Mouse (Mus musculus): Measurements from ENCODE around the gene Plpp1. TPM values are rescaled to one million over a fixed set of nuclear protein-coding genes. Genes with fewer than 3 reads are reported as not detected.

Plpp1 gene
- polyA plus RNA-seq, 1 experiment from 2014 or later, result 42.6 TPM

DNA sequence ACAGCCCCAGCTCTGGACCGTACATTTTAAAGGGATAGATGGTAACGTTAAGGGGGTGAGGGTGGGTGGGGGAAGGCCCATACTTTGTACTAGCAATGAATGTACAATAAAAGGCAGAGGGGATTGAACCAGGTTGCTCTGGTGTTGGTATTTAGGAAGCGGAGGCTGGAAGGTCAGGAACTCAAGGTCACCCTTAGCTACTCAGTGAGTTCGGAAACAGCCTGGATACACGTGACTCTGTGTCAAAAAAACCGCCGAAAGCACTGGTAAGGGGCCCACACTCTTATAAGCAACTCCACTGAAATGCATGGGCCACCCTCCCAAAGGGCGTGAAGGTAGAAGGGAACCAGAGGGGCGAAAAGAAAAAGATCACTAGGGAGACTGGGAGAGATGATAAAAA, 41.2 kb upstream of the Plpp1 start:
- no peak overlapping the region for H3K9ac ChIP-seq (ENCODE audit: low read depth, low read length)
- H3K36me3 ChIP-seq (ENCODE audit: control insufficient read depth, insufficient read depth), result no peaks in the 10 kb centered on the region
- no peak for ATAC-seq (ENCODE audit: low read depth)
- no peak overlapping the region for H3K4me3 ChIP-seq (ENCODE audit: low read depth, low read length)
- WGBS (ENCODE audit: insufficient replicate concordance), result 75% methylated on average over 9 of the region's 9 CpGs
- no peaks in the 10 kb centered on the region for H3K9me3 ChIP-seq (replicated peaks; ENCODE audit: control insufficient read depth, low read length)
- H3K27ac ChIP-seq (ENCODE audit: low read length), result no peak overlapping the region
- peaks cover 13% of the 10 kb centered on the region for H3K4me1 ChIP-seq (ENCODE audit: control insufficient read depth, low read depth, low read length)
- H3K27me3 ChIP-seq (ENCODE audit: control insufficient read depth, insufficient read depth, low read depth, low read length), result no peaks in the 10 kb centered on the region
- no peak overlapping the region for H3K4me2 ChIP-seq (ENCODE audit: low read depth, low read length)

DNA sequence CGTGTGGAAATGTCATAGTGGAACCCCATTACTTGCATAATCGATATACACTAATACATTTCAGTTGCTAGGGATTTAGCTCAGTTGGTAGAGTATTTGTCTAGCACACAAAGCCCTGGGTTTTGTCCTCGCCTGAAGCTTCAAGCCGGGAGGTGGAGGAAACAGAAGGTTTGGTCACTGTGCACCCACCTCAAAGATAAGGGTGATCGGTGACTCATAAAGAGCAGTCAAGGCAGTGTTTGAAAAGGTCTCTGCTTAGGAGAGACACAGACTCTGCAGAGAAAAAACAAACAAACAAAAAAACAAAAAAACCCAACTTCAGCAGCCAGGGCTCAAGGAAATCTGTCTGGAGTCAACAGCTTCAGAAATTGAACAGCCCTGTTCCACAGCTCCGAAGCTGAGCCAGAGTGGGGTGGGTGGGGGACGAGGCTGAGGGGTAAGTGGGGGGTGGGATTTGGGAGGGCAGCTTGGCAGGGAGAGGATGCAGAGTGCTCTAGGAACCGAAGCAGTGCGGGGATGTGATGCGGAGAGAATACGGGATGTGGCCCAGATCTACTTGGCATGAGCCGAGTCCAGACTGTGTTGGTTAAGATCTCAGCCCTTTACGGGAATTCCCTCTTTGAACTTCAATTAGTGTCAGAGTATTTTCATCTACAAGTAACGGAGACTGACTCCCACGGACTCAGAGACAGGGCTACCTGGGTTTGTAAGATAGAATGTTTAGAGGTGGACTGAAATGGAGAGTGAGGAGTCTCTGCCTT, 40.6 kb upstream of the Plpp1 start:
- Histone ChIP-seq H3K9ac (ENCODE audit: low read depth, low read length) (no peak overlapping the region), H3K4me1 (ENCODE audit: control insufficient read depth, low read depth, low read length) (peaks cover 13% of the 10 kb centered on the region), H3K27ac (ENCODE audit: low read length) (peak overlapping the region; percentile 14; the same call in 1 of the 2 replicates), H3K4me3 (ENCODE audit: low read depth, low read length) (no peak overlapping the region), H3K27me3 (ENCODE audit: control insufficient read depth, insufficient read depth, low read depth, low read length) (no peaks in the 10 kb centered on the region), H3K9me3 (replicated peaks; ENCODE audit: control insufficient read depth, low read length) (no peaks in the 10 kb centered on the region), H3K4me2 (ENCODE audit: low read depth, low read length) (no peak overlapping the region), H3K36me3 (ENCODE audit: control insufficient read depth, insufficient read depth) (no peaks in the 10 kb centered on the region)
- 53% methylated on average over 15 of the region's 15 CpGs for WGBS (ENCODE audit: insufficient replicate concordance)
- no peak for ATAC-seq (ENCODE audit: low read depth)

DNA sequence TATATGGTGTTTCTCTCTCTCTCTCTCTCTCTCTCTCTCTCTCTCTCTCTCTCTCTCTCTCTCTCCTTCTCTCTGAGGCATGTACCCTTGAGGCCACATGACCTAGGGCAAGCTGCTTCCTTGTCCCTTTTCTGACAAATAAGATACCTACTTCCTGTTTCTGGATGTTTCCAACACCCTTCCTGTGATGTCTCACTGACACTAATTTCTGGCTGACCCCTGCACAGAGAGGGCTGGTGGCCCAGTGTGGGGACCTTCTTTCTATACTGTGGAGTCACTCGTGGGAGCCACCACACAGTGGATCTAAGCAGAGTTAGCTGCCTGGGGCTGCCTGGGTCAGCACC, 40.1 kb upstream of the Plpp1 start:
- H3K4me3 ChIP-seq (ENCODE audit: low read depth, low read length), result no peak overlapping the region
- WGBS (ENCODE audit: insufficient replicate concordance), result 11% methylated on average over 1 of the region's 1 CpGs
- ATAC-seq (ENCODE audit: low read depth), result peak; percentile 30
- H3K9ac ChIP-seq (ENCODE audit: low read depth, low read length), result no peak overlapping the region
- no peaks in the 10 kb centered on the region for H3K9me3 ChIP-seq (replicated peaks; ENCODE audit: control insufficient read depth, low read length)
- no peaks in the 10 kb centered on the region for H3K36me3 ChIP-seq (ENCODE audit: control insufficient read depth, insufficient read depth)
- H3K27me3 ChIP-seq (ENCODE audit: control insufficient read depth, insufficient read depth, low read depth, low read length), result no peaks in the 10 kb centered on the region
- H3K4me2 ChIP-seq (ENCODE audit: low read depth, low read length), result no peak overlapping the region
- H3K4me1 ChIP-seq (ENCODE audit: control insufficient read depth, low read depth, low read length), result peaks cover 13% of the 10 kb centered on the region
- H3K27ac ChIP-seq (ENCODE audit: low read length), result peak overlapping the region; percentile 41; the same call in 1 of the 2 replicates

DNA sequence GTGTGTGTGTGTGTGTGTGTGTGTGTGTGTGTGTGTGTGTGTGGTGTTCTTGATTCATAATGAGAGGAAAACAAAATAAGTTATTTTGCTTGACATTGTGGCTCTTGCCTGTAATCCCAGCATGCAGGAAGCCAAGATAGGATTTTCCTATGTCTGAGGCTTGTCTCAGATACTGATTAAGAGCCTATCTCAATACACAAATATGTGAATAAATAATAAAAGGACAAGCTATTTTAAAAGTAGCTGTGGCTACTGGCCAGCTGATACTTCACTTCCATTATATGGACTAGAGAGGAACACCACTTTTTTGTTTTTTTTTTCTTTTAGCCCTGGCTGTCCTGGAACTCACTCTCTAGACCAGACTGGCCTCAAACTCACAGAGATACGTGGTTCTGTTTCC, 38.8 kb upstream of the Plpp1 start:
- Histone ChIP-seq H3K36me3 (ENCODE audit: control insufficient read depth, insufficient read depth) (no peaks in the 10 kb centered on the region), H3K4me1 (ENCODE audit: control insufficient read depth, low read depth, low read length) (peaks cover 13% of the 10 kb centered on the region), H3K9me3 (replicated peaks; ENCODE audit: control insufficient read depth, low read length) (no peaks in the 10 kb centered on the region), H3K9ac (ENCODE audit: low read depth, low read length) (no peak overlapping the region), H3K27me3 (ENCODE audit: control insufficient read depth, insufficient read depth, low read depth, low read length) (no peaks in the 10 kb centered on the region), H3K27ac (ENCODE audit: low read length) (no peak overlapping the region), H3K4me2 (ENCODE audit: low read depth, low read length) (no peak overlapping the region), H3K4me3 (ENCODE audit: low read depth, low read length) (no peak overlapping the region)
- no peak for ATAC-seq (ENCODE audit: low read depth)
- 11% methylated on average over 1 of the region's 1 CpGs for WGBS (ENCODE audit: insufficient replicate concordance)

DNA sequence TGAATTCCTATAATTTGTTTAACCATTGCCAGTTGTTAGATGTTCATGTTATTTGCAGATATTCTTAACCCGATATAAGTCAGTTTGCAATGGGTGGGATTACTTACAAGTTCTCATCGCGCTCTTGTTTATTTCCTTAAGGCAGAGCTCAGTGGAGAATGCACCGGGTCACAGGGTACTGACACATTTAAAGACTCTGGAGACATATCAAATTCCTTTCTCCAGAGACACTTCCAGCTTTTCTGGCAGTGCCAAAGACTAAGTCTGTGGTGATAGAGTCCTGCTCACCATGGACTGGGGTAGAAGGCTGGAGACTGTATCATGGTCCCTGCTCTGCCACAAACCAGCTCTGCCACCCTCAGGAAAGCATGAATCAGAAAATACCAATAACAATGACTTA, 38.0 kb upstream of the Plpp1 start:
- Histone ChIP-seq H3K27ac (ENCODE audit: low read length) (no peak overlapping the region), H3K4me1 (ENCODE audit: control insufficient read depth, low read depth, low read length) (peaks cover 13% of the 10 kb centered on the region)
- ATAC-seq (ENCODE audit: low read depth), result no peak

DNA sequence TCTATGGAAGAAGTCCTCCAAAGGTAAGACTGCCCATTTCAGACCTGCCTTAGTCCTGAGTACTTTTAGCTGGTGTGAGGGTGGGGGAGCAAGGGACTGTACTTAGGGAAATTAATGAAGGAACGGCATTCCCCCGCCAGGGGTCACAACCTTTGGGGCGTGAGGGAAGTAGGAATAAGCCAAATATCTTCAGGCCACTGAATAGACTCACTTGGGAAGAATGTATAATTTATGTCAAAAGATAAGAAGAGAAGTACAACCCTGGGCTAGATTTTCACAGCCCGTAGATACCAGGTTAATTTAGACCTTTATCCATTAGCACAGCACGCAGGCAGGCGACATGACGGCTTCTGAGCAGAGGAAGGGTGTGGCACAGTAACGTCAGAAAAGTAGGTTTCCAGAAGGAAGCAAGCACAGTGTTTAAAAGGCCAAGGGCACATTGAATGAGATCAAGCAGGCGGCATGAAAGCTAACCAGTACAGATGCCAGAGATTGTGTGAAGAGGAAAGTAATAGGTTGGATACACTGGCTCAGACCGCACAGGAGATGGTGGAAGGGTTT, 37.0 kb upstream of the Plpp1 start:
- no peak overlapping the region for H3K27ac ChIP-seq (ENCODE audit: low read length)
- H3K4me1 ChIP-seq (ENCODE audit: control insufficient read depth, low read depth, low read length), result peaks cover 13% of the 10 kb centered on the region
- no peak overlapping the region for H3K4me2 ChIP-seq (ENCODE audit: low read depth, low read length)
- no peaks in the 10 kb centered on the region for H3K36me3 ChIP-seq (ENCODE audit: control insufficient read depth, insufficient read depth)
- no peaks in the 10 kb centered on the region for H3K27me3 ChIP-seq (ENCODE audit: control insufficient read depth, insufficient read depth, low read depth, low read length)
- 44% methylated on average over 10 of the region's 10 CpGs for whole genome bisulfite sequencing (ENCODE audit: insufficient replicate concordance)
- no peak overlapping the region for H3K9ac ChIP-seq (ENCODE audit: low read depth, low read length)
- peak; percentile 47 for ATAC-seq (ENCODE audit: low read depth)
- H3K4me3 ChIP-seq (ENCODE audit: low read depth, low read length), result no peak overlapping the region
- H3K9me3 ChIP-seq (replicated peaks; ENCODE audit: control insufficient read depth, low read length), result no peaks in the 10 kb centered on the region

More for the DNA sequence above, 38.0 kb upstream of the Plpp1 start:
- WGBS (ENCODE audit: insufficient replicate concordance), result 81% methylated on average over 4 of the region's 4 CpGs
- Histone ChIP-seq H3K9me3 (replicated peaks; ENCODE audit: control insufficient read depth, low read length) (no peaks in the 10 kb centered on the region), H3K9ac (ENCODE audit: low read depth, low read length) (no peak overlapping the region), H3K27me3 (ENCODE audit: control insufficient read depth, insufficient read depth, low read depth, low read length) (no peaks in the 10 kb centered on the region), H3K4me3 (ENCODE audit: low read depth, low read length) (no peak overlapping the region), H3K4me2 (ENCODE audit: low read depth, low read length) (no peak overlapping the region), H3K36me3 (ENCODE audit: control insufficient read depth, insufficient read depth) (no peaks in the 10 kb centered on the region)

DNA sequence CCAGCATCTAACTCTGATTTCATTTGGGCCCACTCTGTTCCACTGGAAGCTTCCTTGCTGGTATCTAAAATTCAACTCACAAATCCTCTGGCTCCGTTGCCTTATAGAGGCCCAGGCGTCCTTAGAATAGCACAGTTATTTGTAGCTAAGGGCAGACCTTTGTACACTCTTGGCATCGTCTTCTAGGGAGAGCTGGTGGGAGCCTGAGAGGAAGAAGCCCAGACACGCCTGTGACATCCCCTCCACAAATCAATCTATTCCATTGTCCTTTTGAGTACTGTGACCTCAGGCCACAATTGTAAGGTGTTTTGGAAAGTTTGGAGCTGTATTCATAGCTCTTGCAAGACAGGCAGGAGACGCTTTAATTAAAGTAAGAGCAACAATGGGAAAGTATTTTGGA, 36.0 kb upstream of the Plpp1 start:
- Histone ChIP-seq H3K27ac (ENCODE audit: low read length) (no peak overlapping the region), H3K4me2 (ENCODE audit: low read depth, low read length) (no peak overlapping the region), H3K27me3 (ENCODE audit: control insufficient read depth, insufficient read depth, low read depth, low read length) (no peaks in the 10 kb centered on the region), H3K9me3 (replicated peaks; ENCODE audit: control insufficient read depth, low read length) (no peaks in the 10 kb centered on the region), H3K4me3 (ENCODE audit: low read depth, low read length) (no peak overlapping the region), H3K4me1 (ENCODE audit: control insufficient read depth, low read depth, low read length) (peaks cover 13% of the 10 kb centered on the region), H3K36me3 (ENCODE audit: control insufficient read depth, insufficient read depth) (no peaks in the 10 kb centered on the region), H3K9ac (ENCODE audit: low read depth, low read length) (no peak overlapping the region)
- whole genome bisulfite sequencing (ENCODE audit: insufficient replicate concordance), result 68% methylated on average over 5 of the region's 5 CpGs
- no peak for ATAC-seq (ENCODE audit: low read depth)

DNA sequence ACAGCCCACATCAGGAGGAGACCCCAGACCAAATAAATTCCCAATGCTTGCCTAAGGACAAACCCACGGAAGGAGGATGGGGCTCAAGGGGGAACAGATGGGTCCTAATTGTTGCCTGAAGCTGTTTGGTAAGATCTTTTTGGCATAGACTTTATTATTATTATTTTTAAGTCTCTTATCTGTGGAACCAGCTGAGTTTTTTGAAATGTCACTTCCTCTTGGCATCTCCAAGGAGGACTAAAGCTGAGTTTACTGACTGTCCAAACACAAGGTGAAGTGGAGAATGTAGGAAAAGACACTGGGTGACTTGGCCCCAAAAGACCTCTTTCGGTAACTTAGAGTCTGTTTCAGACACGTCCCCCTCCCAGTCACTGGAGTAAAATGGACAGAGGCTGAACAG, 34.9 kb upstream of the Plpp1 start:
- WGBS (ENCODE audit: insufficient replicate concordance), result 81% methylated on average over 3 of the region's 3 CpGs
- Histone ChIP-seq H3K36me3 (ENCODE audit: control insufficient read depth, insufficient read depth) (no peaks in the 10 kb centered on the region), H3K27me3 (ENCODE audit: control insufficient read depth, insufficient read depth, low read depth, low read length) (no peaks in the 10 kb centered on the region), H3K9me3 (replicated peaks; ENCODE audit: control insufficient read depth, low read length) (no peaks in the 10 kb centered on the region), H3K4me1 (ENCODE audit: control insufficient read depth, low read depth, low read length) (peaks cover 10% of the 10 kb centered on the region), H3K9ac (ENCODE audit: low read depth, low read length) (no peak overlapping the region), H3K4me2 (ENCODE audit: low read depth, low read length) (no peak overlapping the region), H3K27ac (ENCODE audit: low read length) (no peak overlapping the region), H3K4me3 (ENCODE audit: low read depth, low read length) (no peak overlapping the region)
- no peak for ATAC-seq (ENCODE audit: low read depth)

DNA sequence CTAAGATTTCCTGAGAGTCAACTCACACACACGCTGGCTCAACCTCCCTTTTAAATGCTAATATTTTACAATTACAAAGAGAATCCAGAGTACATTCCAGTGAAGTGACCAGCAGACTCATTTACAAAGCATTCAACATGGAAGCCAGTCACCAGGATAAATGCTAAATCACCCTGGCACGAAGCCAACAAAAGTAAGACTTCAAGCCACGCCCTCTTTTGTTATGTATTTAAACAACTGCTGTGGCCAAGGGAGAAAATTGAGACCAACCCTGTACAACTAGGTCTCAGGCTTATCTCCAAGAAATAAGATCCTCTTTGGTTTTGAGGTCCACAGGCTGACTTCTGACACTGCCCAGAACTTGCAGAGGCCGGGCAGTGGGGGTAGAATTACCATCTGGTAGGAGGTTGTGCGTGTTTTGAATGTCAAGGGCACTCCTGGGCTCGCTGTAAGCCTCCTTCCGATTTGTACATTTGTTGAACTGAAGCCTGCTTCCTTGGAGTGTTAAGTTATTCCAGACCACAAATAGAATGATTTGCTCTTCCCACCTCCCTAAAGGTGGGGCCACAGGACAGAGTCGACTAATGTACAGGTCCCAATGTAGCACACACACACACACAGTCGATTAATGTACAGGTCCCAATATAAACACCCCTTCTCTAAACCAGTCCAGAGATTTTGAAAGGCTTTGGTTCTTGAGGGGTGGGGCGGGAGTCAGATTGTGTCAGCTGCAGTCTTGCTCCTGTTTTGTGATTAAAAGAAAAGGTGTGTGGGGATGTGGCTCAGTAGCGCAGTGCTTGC, 29.9 kb upstream of the Plpp1 start:
- WGBS (ENCODE audit: insufficient replicate concordance), result 53% methylated on average over 11 of the region's 11 CpGs
- Histone ChIP-seq H3K4me2 (ENCODE audit: low read depth, low read length) (no peak overlapping the region), H3K27me3 (ENCODE audit: control insufficient read depth, insufficient read depth, low read depth, low read length) (no peaks in the 10 kb centered on the region), H3K4me3 (ENCODE audit: low read depth, low read length) (no peak overlapping the region), H3K9me3 (replicated peaks; ENCODE audit: control insufficient read depth, low read length) (no peaks in the 10 kb centered on the region), H3K27ac (ENCODE audit: low read length) (no peak overlapping the region), H3K4me1 (ENCODE audit: control insufficient read depth, low read depth, low read length) (peaks cover 4% of the 10 kb centered on the region; the same call in 1 of the 2 replicates), H3K36me3 (ENCODE audit: control insufficient read depth, insufficient read depth) (no peaks in the 10 kb centered on the region), H3K9ac (ENCODE audit: low read depth, low read length) (no peak overlapping the region)
- ATAC-seq (ENCODE audit: low read depth), result no peak
